Mouse (Mus musculus): ENCODE data around the gene Hrk.

Gene Hrk

GRCm38 (mm10) chr5:118164581-118164980, at the start of gene Hrk:
Gene Hrk (plus strand): TSS chr5:118164648.
- peak; percentile 40 to 42 for DNase-seq

- no peak for DNase-seq
Observed at GRCm38 (mm10) chr5:118118351-118118750, 46.1 kb upstream of the Hrk start.

GRCm38 (mm10) chr5:118118922-118119321, 45.5 kb upstream of the Hrk start:
- DNase-seq = no peak

- DNase-seq = no peak
Observed at GRCm38 (mm10) chr5:118120670-118121069, 43.8 kb upstream of the Hrk start.

GRCm38 (mm10) chr5:118121928-118122327, 42.5 kb upstream of the Hrk start:
- no peak for DNase-seq

- no peak for DNase-seq
Observed at GRCm38 (mm10) chr5:118123096-118123495, 41.4 kb upstream of the Hrk start.

GRCm38 (mm10) chr5:118126671-118127070, 37.8 kb upstream of the Hrk start:
- peak in 1 of 2 experiments; percentile 47 for DNase-seq

- peak in 1 of 2 experiments; percentile 40 for DNase-seq
Observed at GRCm38 (mm10) chr5:118128208-118128607, 36.2 kb upstream of the Hrk start.

GRCm38 (mm10) chr5:118128651-118129050, 35.8 kb upstream of the Hrk start:
- no peak for DNase-seq

DNA sequence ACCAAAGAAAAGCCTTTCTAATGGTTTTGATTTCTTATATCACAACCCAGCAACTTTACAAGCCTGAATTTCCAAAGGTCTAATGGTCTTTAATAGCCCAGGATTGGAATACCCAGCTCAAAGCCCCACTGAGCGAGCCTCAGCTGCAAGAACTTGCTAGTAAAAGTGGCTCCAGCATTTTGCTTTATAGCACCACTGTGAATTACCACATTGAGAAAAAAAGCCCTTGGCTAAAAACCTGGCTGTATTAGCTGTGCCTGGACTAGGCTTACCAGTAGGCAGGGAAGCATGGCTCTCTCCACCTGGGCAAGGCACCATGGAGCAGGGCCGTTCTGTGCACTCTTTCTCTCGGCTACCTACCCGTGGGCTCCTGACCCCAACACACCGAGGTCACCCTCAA, 28.1 kb upstream of the Hrk start:
- DNase-seq = no peak

GRCm38 (mm10) chr5:118139630-118140029, 24.8 kb upstream of the Hrk start:
- DNase-seq = no peak

- no peak for DNase-seq
Observed at GRCm38 (mm10) chr5:118142471-118142870, 22.0 kb upstream of the Hrk start.

DNA sequence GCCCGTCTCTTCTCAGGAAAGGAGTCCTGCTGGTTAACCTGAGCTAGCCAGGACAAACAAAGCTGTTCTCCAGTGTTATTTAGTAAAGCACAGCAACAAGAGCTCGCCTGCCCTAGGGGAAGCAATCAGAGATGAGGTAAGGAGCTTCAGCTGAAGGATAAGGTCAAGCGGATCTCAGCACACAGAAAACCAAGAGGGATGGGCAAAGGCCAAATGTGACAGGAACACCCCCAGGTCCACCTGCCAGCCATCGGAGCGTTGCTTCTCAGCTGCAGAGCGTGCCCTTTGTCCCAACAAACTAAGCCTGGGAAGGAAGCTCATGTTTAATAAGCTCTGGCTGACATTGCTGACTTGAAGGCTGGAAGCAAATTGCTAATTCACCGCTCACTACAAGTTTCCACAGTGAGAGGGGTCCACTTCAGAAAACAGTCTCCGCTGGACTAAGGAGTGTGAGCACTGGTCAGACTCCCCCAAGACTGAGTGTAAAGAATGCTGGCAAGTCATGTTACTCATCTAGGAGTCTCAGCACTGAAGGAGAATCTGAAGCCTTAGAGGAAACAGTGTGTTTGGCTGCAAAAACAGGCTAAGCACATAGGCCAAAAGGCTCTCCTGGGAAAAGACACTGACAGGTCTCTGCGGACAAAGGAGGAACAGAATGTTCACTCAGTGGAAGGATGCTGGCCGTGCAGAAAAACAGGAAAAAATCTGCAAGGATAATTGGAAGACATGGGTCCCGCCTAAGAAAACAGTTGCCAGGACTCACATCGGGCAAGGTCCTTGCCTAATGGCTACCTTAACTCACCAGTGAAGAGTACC, 21.0 kb upstream of the Hrk start:
- no peak for DNase-seq

DNA sequence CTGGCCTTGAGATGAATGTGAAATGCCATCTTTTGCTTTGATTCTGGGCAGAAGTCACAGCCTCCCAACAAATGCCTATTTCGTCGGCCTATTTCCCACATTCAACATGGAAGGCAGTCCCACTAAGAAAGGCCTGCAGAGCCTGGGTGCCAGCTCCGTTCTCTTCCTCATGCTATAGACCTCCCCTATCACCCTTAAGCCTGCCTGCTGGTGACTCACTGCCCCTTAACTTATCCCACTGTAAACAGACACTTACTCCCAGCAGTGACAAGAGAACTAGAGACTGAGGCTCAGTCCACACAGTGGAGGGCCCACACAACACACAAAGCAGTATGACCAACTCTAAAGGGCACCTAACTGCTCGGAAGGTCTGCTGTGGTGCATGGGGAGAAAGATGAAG, 20.1 kb upstream of the Hrk start:
- DNase-seq = no peak

DNA sequence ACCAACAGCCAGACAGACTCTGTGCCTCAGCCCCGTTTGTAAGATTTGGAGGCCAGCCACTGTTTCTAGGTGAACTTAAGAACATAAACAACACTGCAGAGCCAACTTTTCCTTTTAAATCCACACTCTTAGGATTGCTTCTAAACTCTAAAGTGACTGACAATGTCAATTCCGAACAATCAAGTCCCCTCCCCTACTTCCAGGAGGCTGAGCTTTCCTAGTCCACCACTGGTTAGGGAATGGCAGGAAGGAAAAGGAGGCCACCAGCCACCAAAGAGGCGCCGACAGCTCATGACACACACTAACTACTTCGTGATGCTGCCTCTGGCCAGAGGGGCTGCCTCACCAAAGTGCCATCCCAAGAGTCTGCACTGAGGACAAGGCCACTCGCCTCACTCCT, 19.7 kb upstream of the Hrk start:
- no peak for DNase-seq

GRCm38 (mm10) chr5:118145458-118145857, 19.0 kb upstream of the Hrk start:
- no peak for DNase-seq

DNA sequence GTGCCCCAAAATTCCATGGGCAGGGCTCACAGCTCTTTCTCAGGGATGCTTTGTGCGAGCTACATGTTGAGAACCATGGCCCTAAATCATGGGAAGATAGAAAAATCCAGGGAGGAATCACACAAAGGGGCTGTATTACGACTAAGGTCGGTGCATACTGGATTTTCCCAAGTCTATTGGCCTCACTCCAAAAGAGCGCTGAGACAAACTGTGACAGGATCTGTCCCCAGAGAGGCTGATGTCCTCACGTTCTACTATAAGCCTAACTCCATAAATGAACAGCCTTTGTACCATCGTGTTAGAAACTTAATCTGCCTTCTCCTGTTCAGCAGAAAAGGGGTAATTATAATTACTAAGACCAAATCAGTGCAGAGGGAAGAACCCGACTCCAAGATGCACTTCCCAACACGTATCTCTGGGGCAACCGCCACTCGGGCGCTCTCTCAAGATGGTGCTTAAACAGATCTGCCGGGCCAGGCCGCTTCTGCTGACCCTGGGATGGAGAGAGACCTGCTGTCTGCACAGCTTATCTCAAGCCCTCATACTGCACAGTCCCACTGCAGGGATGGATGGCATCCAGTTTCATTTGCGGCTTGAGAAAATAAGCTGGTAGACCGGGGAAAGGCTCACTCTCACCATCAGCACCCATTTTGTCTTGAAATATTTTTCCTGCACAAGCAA, 18.3 kb upstream of the Hrk start:
- DNase-seq = peak; percentile 45 to 56

- DNase-seq = no peak
Observed at GRCm38 (mm10) chr5:118147264-118147663, 17.2 kb upstream of the Hrk start.

- DNase-seq = no peak
Observed at GRCm38 (mm10) chr5:118149711-118150110, 14.7 kb upstream of the Hrk start.

DNA sequence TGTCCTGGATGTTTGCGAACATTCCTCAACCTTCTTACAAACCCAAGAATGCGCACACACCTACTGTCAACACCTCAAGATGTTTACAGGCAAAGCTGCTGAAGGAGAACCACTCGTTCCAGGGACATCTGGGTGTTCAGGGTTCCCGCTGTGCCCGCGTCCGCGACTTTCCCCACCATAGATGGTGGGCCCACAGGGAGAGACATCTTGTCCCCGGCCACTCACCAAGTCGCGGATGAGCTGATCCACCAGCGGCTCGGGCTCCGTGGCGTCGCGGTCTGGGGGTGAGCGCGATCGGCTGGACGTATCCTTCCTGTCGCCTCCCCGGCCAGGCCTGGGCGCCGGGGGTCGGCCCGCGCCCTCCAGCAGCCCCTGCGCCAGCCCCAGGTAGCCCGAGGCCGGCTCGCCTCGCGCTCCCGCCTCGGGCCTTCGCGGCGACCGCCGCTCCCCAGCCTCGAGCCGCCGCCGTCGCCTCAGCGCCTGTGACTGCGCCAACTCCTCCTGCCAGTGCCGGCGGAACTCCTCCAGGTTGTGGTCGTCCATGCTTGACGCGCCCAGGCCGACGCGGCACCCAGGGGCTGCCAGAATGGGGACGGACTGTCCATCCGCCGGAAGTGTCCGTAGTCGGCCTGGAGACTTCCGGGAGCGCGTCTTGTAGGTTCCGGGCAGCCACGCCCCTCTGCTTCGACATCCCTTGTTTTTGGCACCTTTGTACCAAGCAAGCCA, 9.4 kb upstream of the Hrk start, which contains the start of gene Fbxw8:
Gene Fbxw8 (minus strand): TSS at position 626 of the 726 bp plus-strand sequence.
- peak; percentile 95 for DNase-seq

DNA sequence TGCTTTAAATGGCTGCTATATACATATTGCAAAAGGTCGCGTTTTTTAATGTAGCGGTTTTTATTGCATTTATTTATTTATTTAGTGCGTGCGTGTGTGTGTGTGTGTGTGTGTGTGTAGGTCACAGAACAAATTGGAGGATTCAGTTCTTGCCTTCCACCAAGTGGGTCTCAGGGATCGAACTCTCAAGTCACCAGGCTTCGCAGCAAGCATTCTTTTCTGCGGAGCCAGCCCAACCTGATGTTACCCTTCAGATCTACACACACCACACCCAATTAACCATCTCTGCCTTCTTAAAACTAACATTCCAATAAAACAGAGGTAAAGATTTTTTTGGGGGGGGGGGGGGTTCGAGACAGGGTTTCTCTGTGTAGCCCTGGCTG, 8.9 kb upstream of the Hrk start:
- no peak for DNase-seq

GRCm38 (mm10) chr5:118156976-118157375, 7.5 kb upstream of the Hrk start:
- DNase-seq = no peak

DNA sequence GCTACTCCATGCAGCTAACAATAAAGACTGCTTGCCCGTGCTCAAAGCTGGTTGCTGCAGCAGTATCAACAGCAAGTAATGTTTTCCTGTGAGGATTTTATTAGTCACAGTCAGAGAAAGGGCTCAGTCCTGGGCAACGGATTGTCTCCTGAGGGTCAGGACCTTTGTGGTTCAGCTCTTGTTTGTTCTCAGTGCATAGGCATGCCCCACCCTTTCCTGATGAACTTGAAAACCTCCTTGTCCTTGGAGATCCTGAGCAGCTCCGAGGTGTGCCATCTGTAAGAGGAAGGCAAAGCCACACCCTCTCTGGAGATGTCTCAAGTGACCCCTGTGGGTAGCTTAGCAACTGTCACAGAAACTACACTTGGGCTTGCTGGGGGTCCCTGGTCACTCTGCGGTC, 3.8 kb upstream of the Hrk start:
- DNase-seq = no peak

DNA sequence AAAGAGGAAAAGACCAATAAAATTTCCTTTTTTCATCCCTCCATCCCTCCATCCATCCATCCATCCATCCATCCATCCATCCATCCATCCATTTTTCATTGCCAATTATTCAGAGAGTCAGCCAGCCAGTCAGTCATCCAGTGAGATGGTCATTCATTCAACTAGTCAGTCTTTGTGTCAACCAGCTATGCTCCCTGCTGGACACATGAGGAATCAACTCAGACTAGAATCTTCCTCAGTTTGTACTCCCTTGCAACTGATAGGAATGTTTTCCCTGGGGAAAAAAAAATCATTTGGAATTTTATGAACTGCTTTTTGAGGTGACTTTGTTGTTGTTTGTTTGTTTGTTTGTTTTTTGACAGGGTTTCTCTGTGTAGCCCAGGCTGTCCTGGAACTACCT, 1.0 kb downstream of the Hrk start:
- DNase-seq = no peak
